In genomic region chr13:32385421-32386092, GRCm38 (mm10) we compare ENCODE assay signal across 10 mouse cellular contexts.
"Had no signal": no experiment of that assay in that cellular context is flagged by ENCODE, and none has a peak within 500 bp of the region (broad histone marks: within the 10 kb centered on the region; RNA-seq: fewer than 3 reads in every experiment).

No protein-coding gene starts in this region.

- H3K9ac ChIP-seq: hindbrain, embryonic 15.5 days; midbrain, embryonic 12.5 days; stomach, embryonic 15.5 days had no signal

- H3K4me3 ChIP-seq: hindbrain, embryonic 15.5 days; midbrain, embryonic 12.5 days; stomach, embryonic 15.5 days had no signal

- H3K27ac ChIP-seq: hindbrain, embryonic 15.5 days; midbrain, embryonic 12.5 days; stomach, embryonic 15.5 days had no signal

- DNase-seq: kidney, adult 8-10 months; right cerebral cortex, postnatal 14 days; thymus, adult 2 months; thymus, postnatal 36 days had no signal

- H3K27me3 ChIP-seq: hindbrain, embryonic 15.5 days; midbrain, embryonic 12.5 days; stomach, embryonic 15.5 days had no signal

- H3K9me3 ChIP-seq: hindbrain, embryonic 15.5 days; midbrain, embryonic 12.5 days; stomach, embryonic 15.5 days had no signal

- H3K36me3 ChIP-seq: hindbrain, embryonic 15.5 days; midbrain, embryonic 12.5 days; stomach, embryonic 15.5 days had no signal

- ATAC-seq: intestine, embryonic 16.5 days; lung, postnatal 0 days had no signal

- H3K4me2 ChIP-seq: hindbrain, embryonic 15.5 days; liver, embryonic 11.5 days; midbrain, embryonic 12.5 days; stomach, embryonic 15.5 days had no signal

- H3K4me1 ChIP-seq: hindbrain, embryonic 15.5 days; midbrain, embryonic 12.5 days; stomach, embryonic 15.5 days had no signal
